Mouse (Mus musculus): ENCODE results near the gene Cux1.

DNA sequence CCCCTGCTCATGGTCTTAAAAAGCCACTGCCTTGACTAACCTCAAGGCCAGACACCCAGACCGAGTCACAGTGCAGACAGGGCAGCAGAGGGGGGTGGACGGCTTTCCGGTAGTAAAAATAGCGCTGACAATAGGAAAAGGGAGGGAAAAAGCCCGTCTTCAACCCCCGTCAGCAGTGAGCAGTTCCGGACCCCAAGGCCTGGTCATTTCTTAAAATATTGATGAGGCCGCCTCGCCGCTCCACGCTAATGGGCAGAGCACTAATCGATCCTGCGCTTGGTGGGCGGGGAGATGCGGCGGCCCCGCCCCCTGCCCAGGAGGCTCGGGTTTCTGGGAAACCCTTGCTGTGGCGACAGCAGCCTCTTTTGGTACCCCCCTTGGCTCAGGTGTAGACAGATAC, 329.7 kb downstream of the Cux1 start:
- no peak for TF ChIP-seq CTCF (IDR thresholded peaks at IDR 0.05; ENCODE audit: extremely low read depth, insufficient read depth, low read length)
- no peak for TF ChIP-seq POLR2A (IDR thresholded peaks at IDR 0.05; ENCODE audit: extremely low read depth, insufficient read depth, low read length)
